Mouse (Mus musculus) testis, adult 2 months (tissue): Measurements from ENCODE around the gene Cybb.

Source experiments
- CTCF ChIP-seq: fragments of 200-500 bp; IDR thresholded peaks from 2 replicates; pipeline ENCODE4 v1.5.1; 2012; ENCODE audit warnings: low read depth, mild to moderate bottlenecking, inconsistent platforms, low read length, moderate library complexity; ENCODE audit not compliant: control insufficient read depth, insufficient read depth, insufficient replicate concordance
- POLR2A ChIP-seq: fragments of 200-500 bp; IDR thresholded peaks from 2 replicates; pipeline ENCODE4 v1.6.1; 2012; ENCODE audit warnings: low read depth, mild to moderate bottlenecking, inconsistent platforms, low read length, moderate library complexity; ENCODE audit not compliant: control insufficient read depth

GRCm38 (mm10) chrX:9441102-9441501 is 46.5 kb downstream of the Cybb start:
- TF ChIP-seq CTCF (no peak), POLR2A (no peak)
